Mouse (Mus musculus): ENCODE results near the gene Parp1.

Gene Parp1

DNA sequence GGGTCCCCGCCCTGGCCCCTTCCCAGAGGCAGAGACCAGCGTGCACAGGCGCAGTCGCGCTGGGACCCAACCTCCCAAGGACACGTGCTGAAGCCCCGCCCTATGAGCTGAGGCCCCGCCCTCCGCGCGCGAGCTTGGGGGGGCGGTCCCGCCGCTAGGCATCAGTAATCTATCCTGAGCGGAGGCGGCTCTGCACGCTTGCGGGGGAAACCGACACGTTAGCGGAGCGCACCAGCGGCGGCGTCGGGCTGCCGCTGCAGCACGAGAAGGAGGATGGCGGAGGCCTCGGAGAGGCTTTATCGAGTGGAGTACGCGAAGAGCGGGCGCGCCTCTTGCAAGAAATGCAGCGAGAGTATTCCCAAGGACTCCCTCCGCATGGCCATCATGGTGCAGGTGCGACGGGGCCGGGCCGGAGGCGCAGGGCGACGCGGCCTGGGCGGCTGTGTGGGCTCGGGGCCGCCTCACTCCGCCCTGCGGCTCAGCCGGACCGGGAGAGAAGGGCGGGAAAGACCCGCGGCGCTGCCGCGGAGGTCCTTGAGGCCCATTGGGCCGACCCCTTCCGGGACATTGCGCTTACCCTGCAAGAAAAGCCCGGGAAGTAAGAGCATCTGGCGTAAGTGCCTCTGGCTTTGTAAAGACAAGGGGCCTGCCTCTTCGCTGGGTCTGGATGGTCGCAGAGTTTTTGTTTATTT is at the start of gene Parp1:
Gene Parp1, plus strand, starts transcription at position 164 of the 692 bp plus-strand sequence.
- DNase-seq (ENCODE audit: low read depth, low spot score), result peak; percentile 96

DNA sequence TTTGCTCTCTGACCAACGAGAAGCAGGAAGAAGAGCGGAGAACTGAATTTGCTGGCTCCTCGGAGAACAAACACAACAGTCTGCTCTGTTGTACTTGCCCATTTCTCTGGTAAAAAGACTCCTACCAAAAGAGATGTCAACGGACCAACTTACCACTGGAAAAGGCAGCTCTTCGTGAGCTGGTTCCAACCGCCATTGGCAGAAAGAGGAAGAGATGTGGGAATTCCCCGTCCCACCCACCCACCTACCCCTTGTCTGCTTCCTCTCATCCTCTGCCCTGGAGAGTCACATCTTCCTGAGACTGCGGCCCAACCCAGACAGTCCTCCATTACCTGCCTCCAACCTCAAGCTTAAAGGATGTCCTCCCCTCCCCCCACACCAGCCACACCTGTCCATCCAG is 49.2 kb upstream of the Parp1 start:
- no peak for DNase-seq (ENCODE audit: low read depth, low spot score)

DNA sequence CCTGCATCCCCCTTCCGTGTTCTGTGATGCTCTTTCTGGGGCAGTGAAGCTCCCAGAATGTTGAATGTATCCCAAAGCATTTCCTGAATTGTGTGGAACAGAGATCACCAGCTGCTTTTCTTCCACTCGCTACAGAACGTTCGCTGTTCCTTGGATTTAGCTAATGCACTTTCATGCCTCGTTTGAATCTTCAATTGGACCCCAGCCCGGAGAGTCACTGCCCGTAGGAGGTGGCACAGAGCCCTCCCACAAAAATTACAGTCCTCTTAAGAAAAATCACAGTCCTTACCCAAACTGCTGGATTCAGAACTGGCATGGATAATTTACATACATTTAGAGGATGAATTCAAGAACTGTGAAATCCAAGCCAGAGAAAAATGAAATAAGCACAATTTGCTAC is 48.5 kb upstream of the Parp1 start:
- DNase-seq (ENCODE audit: low read depth, low spot score), result no peak

DNA sequence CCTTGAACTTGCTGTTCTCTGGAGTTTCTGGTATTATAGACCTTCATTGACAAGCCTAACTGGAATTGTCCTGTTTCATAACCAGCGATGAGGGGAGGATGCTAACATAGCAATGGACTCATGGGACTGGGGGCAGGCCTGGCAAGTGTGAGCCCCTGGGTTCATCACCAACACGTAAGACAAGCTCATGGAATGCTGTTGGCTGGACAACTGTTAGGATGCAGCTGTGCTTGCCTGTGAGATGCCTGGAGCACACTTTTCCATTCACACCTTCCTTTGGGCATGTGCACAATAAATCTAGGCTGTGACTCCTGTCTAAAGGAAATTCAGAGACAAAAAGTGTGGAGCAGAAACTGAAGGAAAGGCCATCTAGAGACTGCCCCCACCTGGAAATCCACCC is 45.4 kb upstream of the Parp1 start:
- DNase-seq (ENCODE audit: low read depth, low spot score), result no peak

DNA sequence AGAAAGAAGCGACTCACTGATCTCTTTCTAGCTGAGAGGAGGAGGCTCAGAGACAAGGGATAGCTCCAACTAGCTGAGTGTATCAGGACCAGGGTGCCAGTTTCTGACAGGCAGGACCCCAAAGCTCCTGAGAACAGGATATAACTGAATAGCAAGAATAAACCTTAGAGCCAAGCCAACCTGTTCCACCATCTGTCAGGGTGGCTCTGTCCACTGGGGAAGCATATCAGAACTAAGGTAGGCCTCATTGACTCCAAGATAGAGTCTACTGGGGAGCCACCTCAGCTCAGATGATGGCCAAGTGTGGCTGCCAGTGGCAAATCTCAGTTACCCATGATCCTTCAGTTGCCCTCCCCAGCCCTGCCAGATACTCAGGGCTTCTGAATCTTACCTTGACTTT is 43.4 kb upstream of the Parp1 start:
- no peak for DNase-seq (ENCODE audit: low read depth, low spot score)

DNA sequence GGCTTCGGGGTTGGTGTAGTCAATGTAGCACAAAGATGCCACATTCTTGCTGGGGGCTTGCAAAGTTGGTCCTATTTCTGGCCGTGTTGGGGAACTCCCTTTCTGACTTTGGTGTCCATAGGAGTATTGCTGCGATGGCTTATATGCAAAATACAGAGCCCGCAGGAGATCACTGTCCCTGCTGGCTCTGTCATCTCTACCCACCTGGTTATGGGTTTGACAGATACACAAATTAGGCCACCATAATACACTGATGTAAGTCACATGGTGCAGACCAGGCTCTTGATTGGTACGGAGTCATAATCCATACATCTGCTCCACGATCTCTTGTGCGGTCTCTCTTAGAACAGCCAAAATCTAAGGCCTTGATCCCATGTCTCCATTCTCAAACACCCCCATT is 38.9 kb upstream of the Parp1 start:
- no peak for DNase-seq (ENCODE audit: low read depth, low spot score)

DNA sequence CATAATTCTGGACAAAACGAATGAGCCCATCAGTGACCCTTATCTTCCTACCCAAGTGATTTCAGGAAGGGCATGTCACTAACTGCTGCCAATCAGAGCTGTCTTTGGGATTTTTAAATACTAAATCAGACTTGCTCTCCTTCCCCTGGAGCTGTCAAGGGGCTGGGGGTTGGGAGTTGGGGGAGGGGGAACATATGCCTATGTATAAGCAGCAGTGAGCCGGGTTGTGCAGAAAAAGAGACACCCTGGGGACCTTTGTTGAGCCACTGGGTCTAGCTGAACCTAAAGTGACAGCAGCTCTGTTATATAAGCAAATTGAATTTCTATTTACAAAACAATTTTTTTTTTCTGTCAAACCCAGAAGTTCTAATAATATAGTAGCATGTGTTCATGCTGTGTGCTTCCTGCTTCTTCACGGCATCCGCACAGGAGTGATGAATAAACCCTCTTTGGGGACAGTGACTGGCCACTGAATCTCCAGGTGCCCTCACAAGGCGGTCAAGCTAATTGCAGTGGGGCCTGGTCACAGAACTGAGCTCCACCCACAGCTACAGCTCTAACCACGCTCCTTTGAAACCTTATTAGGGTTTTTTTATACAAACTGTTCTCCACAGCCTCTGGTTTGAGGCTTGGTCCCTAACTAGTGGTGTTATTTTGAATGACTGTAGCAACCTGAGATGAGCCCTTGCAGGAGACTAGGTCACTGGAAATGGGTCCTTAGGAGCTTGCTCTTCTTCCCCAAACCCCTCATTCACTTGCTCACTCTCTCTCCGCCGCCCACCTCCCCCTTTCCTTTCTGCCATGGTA is 38.1 kb upstream of the Parp1 start:
- DNase-seq (ENCODE audit: low read depth, low spot score), result no peak

DNA sequence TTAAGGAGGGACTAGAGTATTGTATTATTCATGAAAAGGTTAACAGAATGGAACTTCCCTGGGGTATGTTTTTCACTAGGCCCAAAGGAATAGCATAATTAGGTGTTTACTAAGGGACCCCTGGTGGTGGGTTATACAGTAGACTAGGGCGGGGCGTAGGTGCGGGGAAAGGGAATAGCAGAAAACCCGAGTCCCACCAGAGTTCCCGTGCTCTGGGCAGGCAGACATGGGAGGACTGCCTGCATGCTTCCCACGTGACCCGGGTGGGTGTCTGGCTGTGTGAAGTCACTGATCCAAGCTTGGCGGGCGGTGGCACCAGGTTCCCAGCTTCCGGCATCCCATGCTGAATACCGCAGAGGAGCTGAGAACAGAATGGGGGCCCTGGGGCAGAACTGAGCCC is 36.1 kb upstream of the Parp1 start:
- no peak for DNase-seq (ENCODE audit: low read depth, low spot score)

DNA sequence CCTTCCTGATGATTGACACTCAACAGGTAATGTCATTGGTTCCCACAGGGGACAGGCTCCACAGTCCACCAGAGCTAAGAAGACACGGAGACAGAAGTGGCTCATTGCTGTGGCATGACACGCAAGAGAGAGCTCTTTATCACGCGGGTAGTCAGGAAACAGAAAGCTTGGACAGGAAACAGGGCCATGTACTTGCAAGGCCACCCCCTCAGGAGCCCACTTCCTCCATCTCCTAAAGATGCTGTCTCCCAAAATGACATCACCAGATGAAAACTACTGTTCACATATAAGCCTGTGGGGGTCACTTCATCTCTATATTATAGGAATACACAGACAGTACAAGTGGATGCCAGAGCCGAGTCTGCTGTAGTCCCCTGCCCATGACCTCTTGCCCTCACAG is 32.0 kb upstream of the Parp1 start:
- no peak for DNase-seq (ENCODE audit: low read depth, low spot score)

DNA sequence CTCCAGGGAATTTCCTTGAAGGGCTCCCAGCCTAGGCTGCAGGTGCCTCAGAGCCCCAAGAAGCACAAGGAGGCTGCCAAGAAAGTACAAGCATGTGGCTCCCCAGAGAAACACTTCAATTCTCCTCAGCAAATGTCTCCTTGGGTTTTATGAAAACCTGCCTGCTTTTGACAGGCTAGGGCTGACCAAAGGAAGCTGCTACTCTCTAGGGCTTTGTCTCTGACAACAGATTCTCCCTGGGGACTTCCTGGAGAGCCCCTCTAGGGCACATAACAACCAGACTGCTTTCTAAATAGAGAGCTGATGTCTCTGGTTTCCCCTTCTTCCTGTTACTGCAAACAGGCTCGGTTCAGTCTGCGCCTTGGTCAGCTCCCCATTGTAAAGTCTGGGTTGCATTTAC is 27.5 kb upstream of the Parp1 start:
- no peak for DNase-seq (ENCODE audit: low read depth, low spot score)

DNA sequence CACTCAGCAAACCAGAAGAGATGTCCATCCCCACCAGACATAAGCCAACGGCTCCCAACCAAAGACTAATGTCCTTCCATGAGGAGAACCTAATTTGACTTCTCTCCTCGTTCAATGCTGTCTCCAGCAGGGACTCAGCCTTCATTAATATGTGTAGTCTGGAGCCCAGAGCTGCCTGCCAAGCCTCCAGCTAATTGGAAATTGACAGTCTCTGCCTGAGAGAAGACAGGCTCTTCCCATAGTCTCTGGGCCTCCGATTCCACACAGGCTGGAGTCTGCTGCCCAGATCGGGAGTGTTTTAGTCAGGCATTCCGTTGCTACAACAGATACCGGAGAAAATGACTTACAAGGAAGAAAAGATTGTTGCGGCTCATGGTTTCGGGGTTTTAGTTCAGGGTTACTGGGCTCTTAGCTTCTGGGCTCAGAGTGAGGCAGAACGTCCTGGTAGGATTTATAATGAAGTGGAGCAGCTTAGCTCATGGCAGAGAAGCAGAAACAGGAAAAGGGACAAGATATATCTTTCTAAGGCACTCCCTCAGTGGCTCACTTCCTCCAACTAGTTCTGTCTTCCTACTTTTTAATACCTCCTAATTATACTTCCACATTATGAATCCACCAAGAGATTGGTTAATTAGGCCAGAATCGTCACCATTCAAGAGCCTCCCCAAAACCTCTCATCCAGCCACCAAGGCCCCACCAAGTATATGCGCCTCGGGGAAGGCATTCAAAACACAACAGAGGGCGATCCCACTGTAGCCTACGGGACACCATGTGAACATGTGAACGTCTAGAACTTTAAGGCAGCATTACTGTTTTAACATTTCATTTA is 26.6 kb upstream of the Parp1 start:
- no peak for DNase-seq (ENCODE audit: low read depth, low spot score)

DNA sequence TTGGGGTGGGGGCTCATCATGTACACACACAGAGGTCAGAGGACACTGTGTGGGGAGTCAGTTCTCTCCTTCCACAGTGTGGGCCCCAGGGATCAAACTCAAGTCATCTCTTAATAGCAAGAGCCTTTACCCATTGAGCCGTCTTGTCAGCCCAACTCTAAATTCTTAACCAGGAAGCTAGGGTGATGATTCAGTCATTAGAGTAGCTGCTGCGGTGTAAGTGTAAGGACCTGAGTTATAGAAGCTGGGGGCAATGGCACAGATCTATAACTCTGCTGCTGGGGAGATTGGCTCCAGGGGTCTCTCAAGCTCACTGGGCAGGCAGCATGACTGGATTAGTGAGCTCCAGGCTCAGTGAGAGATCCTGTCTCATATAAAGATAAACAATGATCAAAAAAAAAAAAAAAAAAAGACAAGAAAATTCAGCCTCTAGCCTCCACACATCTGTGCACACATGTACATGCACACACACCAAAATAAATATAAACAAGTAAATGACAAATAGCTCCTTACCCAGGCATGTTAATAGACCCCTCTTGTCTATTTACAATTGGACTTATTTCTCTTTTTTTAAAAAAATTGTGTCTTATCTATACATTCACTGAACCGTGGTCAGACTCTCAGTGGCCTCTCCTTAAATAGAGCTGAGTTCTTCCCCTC is 25.9 kb upstream of the Parp1 start:
- DNase-seq (ENCODE audit: low read depth, low spot score), result no peak

DNA sequence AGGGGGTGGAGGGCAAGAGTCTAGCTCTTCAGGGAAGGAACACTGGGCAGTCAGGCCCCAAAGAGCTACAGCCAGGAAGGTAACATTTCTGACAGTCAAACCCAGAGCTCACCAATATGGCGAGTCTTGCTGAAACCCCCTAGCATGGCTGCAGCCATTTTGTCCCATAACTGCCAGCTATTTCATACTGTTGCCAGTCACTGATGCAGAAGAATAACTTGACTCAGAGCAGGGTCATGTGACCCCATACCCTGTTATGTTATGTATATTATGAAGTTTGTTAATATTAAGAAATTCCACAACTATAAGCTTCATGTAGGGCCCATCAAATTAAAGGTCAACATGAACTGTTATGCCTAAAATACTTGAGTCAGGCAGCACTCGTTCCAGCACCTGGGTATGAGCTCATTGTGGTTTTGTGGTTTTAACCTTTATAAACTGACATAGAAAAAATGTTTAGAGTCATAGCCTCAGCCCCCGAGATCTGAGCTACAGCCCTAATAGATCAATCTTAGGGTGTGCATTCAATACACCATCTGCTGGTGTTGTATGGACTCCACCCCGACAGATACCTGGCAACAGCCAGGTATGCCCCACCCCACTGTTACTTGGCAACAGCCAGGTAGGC is 22.7 kb upstream of the Parp1 start:
- DNase-seq (ENCODE audit: low read depth, low spot score), result no peak

DNA sequence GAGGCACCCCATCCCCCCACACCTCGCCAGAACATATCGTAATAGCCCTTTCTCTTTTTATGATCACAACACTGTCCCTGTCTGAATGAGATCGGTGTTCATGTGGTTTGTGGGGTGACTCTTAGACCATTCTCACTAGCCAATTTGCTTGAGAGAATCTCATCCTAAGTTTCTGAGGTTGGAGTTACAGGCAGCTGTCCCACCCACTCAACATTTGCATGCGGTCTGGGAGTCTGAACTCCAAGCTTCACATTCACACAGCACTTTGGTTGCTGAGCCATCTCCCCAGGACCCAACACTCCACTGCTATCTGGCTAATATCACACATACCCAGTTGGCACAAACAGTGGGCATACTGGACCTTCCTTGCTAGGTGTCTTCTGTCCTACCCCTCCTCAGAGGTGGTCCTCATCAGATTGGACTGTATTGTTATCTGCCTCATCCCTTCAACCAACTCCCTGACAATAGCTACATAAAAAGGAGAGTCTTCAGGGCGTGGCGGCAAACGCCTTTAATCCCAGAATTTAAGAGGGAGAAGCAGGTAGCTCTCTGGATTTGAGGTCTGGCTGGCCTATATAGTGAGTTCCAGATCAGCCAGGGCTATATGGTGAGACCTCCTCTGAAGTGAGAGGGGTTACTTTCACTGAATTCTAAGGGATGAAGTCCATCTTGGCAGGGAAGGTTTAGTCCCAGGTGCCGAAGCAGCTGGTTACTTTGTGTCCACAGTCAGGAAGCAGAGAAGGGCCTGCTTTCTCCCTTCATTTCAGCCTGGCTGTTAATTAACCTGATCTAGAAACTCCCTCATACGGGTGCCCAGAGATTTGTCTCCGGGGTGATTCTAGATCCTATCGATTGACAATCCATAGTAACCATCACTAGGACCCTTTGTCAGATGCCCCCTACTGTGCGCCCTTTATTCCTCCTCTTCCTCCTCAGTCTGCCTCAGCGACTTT is 21.6 kb upstream of the Parp1 start:
- DNase-seq (ENCODE audit: low read depth, low spot score), result no peak

DNA sequence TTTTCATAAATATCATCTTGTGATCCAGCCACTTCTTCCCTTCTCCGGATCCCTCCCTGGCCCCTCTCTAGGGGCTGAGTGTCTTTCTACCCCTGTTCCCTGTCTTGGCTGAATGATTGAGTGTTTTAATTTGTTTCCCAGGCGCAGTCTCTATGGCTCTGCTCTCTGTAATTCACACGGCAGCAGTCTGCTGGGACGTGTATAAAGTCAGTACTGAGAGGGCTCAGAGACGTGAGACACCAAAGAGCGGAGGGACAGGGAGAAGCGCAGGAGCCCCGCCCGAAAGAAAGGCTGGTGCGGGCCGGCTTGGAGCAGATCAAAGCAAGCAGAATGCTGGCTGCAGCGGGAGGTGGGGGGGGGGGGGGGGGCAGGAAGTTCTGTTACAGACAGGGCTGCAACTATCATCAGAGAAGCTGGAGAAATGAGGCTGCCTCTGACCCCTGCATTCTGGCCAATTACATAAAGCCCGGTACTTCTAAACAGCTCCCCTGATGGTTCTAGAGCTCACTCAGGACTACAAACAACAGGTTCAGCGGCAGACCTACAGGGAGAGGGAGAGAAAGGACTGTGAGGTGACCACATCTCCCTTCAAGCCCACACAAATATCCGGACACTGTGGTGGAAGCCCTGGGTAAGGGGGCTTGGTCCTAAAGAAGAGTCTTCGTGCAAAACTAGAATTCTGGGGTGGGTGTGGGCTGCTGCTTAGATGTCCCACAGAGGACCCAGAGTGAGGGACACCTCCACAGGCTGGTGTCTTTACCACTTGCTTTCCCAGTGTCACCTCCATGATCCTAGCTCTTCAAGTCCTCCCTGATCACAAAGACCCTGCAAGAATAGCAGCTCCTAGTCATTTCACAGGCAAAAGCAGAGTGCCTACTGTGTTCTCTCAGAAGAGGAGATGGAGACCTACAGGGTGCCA is 20.7 kb upstream of the Parp1 start:
- peak; percentile 75 for DNase-seq (ENCODE audit: low read depth, low spot score)

DNA sequence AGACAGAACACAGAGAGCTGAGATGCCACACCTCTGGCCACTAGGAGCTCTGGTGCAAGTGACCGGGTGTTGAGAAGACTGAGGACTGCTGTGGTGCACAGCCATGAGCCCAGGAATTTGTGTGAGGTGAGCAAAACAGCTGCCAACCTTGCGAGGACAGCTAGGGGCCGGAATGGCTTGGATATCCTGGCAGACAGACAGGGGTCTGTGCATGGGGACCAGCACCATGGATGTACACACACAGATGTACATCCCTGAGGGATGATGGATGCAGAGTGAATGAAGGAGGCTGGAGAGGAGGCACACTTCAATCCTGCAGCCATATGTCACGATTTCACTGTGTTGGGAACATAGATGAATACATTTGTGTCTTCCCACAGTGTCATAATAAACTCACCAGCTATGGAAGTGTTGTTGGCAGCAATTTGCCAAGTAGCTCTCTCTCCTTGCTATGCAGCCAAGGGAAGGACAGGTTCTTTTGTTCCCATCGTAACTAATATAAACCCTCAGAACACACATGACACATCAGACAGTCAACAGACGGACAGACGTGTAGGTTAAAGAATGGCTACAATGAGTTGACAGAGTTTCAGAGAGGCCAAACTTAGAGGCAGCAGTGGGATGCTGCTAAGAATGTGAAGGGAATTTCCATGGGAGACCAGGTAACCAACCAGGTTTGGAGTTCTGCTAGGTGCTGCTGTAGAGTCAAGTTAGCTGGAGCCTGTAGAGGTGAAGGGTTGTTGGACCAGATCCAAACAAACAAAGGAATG is 19.0 kb upstream of the Parp1 start:
- DNase-seq (ENCODE audit: low read depth, low spot score), result no peak

DNA sequence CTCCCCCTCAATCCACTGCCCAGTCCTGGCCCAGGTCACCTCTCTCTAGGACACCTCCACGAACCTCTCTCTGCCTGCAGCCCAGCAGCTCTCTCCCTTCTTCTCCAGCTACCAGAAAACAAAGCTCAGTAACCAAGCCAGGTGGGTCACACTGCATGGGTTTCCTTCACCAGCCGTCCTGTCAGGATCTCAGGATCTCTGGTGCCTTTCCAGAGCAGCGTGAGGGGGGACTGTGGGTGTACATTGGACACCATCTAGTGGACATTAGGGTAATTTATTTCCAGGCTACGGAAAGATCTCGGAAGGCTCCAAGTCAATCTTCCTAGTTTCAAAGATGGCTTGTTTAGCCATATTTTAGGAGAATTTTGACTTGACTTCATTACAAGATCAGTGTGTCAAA is 18.0 kb upstream of the Parp1 start:
- DNase-seq (ENCODE audit: low read depth, low spot score), result peak; percentile 43

DNA sequence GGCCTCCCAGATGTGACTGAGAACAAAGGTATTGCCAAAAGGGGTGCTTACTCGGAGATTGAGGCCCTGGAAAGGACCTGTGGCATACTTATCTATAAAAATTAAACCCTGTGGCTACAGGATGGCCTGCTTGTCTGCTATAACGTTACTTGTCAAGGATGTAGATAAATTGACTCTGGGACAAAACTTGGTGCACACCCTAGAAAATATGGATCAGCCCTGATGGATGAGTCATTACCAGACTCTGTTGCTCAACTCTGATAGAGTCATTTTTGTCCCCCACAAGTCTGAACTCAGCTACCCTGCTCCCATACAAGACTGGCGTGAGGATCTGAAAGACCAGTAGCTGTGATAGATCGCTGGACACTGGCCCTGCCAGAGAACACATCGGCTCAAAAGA is 11.8 kb upstream of the Parp1 start:
- no peak for DNase-seq (ENCODE audit: low read depth, low spot score)
